Mouse (Mus musculus): Measurements from ENCODE around the gene Faf2.

The Faf2 gene

GRCm38 (mm10) chr13:54621155-54621932 lies at the start of gene Faf2:
TSS of gene Faf2 (plus strand) at chr13:54621784.
- DNase-seq (ENCODE audit: low spot score): peak; percentile 97

- no peak for DNase-seq (ENCODE audit: low spot score)
Observed at GRCm38 (mm10) chr13:54572621-54573020, 49.0 kb upstream of the Faf2 start.

GRCm38 (mm10) chr13:54574854-54575481 lies 46.6 kb upstream of the Faf2 start, which contains the start of gene Arl10:
TSS of gene Arl10 (plus strand) at chr13:54575015.
- peak; percentile 92 for DNase-seq (ENCODE audit: low spot score)

GRCm38 (mm10) chr13:54575489-54575888 lies 46.1 kb upstream of the Faf2 start:
- DNase-seq (ENCODE audit: low spot score): no peak

GRCm38 (mm10) chr13:54577652-54578507 lies 43.7 kb upstream of the Faf2 start:
- DNase-seq (ENCODE audit: low spot score): no peak

- DNase-seq (ENCODE audit: low spot score): no peak
Observed at GRCm38 (mm10) chr13:54581385-54581784, 40.2 kb upstream of the Faf2 start.

GRCm38 (mm10) chr13:54582126-54582525 lies 39.5 kb upstream of the Faf2 start:
- DNase-seq (ENCODE audit: low spot score): no peak

- no peak for DNase-seq (ENCODE audit: low spot score)
Observed at GRCm38 (mm10) chr13:54582860-54583259, 38.7 kb upstream of the Faf2 start.

GRCm38 (mm10) chr13:54585831-54586230 lies 35.8 kb upstream of the Faf2 start:
- DNase-seq (ENCODE audit: low spot score): no peak

- no peak for DNase-seq (ENCODE audit: low spot score)
Observed at GRCm38 (mm10) chr13:54589414-54589995, 32.1 kb upstream of the Faf2 start.

GRCm38 (mm10) chr13:54589996-54590951 lies 31.3 kb upstream of the Faf2 start, which contains the start of the genes Nop16 and Higd2a:
TSS of gene Nop16 (minus strand) at chr13:54590090.
TSS of gene Higd2a (plus strand) at chr13:54590207.
- DNase-seq (ENCODE audit: low spot score): peak; percentile 100

- DNase-seq (ENCODE audit: low spot score): no peak
Observed at GRCm38 (mm10) chr13:54591776-54592356, 29.7 kb upstream of the Faf2 start.

- DNase-seq (ENCODE audit: low spot score): no peak
Observed at GRCm38 (mm10) chr13:54593617-54594016, 28.0 kb upstream of the Faf2 start.

GRCm38 (mm10) chr13:54596107-54596690 lies 25.4 kb upstream of the Faf2 start:
- DNase-seq (ENCODE audit: low spot score): no peak

GRCm38 (mm10) chr13:54596870-54597269 lies 24.7 kb upstream of the Faf2 start:
- no peak for DNase-seq (ENCODE audit: low spot score)

- DNase-seq (ENCODE audit: low spot score): no peak
Observed at GRCm38 (mm10) chr13:54598622-54599143, 22.9 kb upstream of the Faf2 start.

GRCm38 (mm10) chr13:54602639-54603111 lies 18.9 kb upstream of the Faf2 start:
- no peak for DNase-seq (ENCODE audit: low spot score)

- DNase-seq (ENCODE audit: low spot score): no peak
Observed at GRCm38 (mm10) chr13:54603501-54603900, 18.1 kb upstream of the Faf2 start.

GRCm38 (mm10) chr13:54604221-54604620 lies 17.4 kb upstream of the Faf2 start:
- DNase-seq (ENCODE audit: low spot score): no peak

GRCm38 (mm10) chr13:54605426-54605825 lies 16.2 kb upstream of the Faf2 start:
- no peak for DNase-seq (ENCODE audit: low spot score)

Measured in embryo, embryonic 10 days (tissue).